Mouse (Mus musculus) fibroblast of lung, adult 2 months (primary cell): ENCODE measurements around the gene Ints11.

ENCODE experiments used
- DNase-seq: peaks from one replicate; pipeline ENCODE4 v3.0.0-alpha.2; 2011; ENCODE audit warnings: low read depth

The Ints11 gene

DNA sequence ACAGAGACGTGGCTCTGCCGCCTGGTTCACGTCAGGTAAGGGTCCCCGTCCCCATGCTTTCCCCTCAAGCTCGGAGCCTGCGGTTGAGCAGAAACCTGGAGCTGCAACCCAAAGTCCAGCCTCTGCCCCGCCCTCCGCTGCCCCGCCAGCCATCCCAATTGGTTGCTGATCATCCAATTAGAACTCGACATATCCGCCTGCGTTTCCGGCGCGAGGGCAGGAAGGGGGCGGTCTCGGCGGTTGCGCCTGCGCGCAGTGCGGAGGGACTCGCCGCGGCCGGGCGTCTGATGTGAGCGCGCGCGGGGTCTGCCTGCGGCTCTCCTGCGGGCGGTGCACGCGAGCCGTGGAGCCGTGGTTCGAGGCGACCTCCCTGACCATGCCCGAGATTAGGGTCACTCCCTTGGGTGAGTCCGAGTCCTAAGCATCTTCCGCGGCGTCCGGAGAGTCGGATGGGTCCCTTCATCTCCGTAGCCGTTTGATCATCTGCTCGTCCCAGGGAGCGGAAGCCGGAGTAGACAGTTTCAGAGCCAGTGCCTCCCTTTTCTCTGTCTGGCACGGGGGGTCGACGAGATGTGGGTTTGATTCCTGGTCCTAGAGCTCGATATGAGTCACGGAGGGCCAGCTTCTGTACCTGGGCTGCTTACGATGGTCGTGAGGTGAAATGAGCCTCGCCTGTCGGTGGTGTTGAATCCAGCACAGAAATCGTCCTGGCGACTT, at the start of gene Ints11, which contains the start of gene Cptp:
Gene Ints11, plus strand, starts transcription at position 230 of the 717 bp plus-strand sequence.
Gene Cptp, minus strand, starts transcription at position 124 of the 717 bp plus-strand sequence.
- DNase-seq = peak; percentile 82

DNA sequence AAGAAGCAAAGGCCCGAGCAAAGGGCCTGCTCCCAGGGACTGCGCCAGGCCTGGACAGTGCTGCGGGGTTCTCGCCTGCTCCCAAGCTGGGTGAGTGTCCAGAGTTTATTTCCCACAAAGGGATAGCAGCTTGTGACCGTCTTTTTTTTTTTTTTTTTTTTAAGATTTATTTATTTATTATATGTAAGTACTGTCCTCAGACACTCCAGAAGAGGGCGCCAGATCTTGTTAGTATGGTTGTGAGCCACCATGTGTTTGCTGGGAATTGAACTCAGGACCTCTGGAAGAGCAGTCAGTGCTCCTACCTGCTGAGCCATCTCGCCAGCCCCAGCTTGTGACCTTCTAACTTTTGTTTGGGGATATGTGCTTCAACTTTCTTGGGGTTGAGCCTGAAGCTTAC, 48.3 kb upstream of the Ints11 start:
- no peak for DNase-seq

DNA sequence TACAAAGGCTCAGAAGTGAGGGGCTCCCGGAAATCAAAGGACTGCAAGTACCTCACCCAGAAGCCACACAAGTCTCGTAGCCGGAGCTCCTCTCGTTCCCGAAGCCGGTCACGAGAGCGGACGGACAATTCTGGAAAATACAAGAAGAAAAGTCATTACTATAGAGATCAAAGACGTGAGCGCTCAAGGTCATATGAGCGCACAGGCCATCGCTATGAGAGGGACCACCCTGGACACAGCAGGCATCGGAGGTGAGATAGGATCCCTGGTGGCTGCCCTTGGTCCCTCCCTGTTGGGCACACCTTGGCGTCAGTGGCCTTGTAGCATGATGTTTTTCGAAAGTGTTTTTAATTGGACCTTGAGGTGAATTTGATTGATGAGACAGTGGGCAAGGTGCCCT, 45.9 kb upstream of the Ints11 start:
- DNase-seq = no peak

DNA sequence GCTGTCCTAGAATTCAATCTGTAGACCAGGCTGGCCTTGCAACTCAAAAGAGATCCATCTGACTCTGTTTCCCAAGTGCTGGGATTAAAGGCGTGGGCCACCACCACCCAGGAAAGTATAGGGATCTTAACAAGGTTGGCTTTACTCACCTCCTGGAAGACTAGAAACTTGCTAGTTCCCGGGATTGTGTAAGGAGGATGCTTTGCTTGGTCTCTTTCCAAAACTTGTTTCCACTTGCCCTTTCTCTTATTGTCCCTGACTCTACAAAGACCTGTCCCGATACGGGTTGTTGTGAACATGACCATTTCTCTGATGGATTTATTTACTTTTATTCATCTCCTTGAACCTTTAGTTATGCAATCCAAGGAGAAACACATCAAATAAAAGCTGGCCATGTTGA, 39.5 kb upstream of the Ints11 start:
- no peak for DNase-seq

DNA sequence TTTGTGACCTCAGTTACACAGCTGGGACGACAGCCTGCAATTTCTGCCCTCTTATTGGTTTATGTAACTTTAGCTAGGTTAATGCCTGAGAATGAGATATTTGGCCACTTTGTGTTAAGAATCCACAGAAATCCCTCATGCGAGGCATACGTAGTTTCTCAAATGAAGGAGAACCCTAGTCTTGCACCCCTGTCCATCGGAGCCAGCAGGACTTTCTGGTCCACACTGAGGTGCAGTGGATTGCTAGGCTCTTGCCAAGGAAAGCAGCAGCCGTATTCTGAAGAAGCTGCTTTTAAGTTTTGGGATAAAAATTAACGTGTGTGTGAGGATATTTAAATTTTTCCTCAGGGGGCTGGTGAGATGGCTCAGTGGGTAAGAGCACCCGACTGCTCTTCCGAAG, 38.8 kb upstream of the Ints11 start:
- no peak for DNase-seq

DNA sequence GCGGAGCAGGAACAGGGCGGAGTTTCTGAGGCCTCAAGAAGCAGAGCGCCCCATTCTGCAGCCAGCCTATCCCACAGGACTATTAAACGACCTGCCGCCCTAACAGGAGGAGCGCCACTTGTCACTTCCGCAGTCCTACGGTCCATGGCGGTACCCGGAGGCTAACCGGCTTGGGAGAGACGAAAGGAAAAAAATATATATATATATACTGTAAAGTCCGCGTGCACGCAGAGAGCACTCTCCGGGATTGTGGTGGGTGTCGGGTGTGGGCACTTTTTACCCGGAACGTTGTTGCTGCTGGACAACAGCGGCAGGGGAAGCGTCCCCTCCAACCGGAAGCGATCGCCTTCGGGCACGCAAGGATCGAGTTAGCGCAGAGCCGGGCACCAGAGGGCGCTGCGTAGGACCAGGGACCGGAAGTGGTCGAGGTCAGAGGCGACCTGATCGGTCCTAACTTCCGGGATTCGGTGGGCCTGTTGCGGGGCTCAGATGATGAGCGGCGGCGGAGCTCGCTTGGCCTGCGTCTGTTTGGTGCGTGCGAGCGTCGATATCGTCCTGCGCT, 38.1 kb upstream of the Ints11 start, which contains the start of gene Aurkaip1:
Gene Aurkaip1, plus strand, starts transcription at position 68 of the 562 bp plus-strand sequence.
- DNase-seq = peak; percentile 86

DNA sequence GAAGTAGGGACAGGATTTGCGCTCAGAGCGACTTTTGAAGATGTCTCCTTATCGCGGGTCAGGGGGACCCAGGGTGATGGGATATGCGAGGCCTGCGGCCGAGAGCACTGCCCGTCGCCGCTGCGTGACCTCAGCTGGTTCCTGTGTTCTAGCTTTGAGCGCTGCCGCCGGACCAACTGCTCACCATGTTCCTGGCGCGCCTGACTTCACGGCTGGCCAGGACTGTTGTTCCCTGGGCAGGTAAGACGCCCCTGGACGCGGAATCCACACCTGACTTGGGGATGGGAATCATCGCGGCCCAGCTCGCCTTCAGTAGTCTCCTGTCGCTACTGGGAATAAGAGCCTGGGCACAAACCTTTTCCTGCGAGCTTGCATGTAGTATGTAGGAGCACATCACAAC, 37.5 kb upstream of the Ints11 start:
- DNase-seq = no peak

DNA sequence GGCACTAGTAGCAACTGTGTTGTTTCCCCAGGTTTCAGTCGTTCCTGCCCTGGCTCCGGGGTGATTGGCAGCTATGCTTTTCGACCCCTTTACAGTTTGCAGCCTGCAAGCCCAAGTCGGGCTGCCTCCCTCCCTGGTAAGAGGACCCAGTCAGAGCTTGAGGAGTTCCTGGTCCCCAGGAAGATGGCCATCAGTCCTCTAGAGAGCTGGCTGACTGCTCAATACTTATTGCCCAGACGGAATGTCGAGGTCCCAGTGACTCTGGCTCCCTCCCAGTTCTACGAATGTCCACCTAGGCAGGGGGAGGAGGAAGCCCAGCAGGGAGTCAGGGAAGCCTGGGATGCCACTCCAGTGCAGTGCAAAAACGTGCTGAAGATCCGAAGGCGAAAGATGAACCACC, 37.0 kb upstream of the Ints11 start:
- DNase-seq = no peak

DNA sequence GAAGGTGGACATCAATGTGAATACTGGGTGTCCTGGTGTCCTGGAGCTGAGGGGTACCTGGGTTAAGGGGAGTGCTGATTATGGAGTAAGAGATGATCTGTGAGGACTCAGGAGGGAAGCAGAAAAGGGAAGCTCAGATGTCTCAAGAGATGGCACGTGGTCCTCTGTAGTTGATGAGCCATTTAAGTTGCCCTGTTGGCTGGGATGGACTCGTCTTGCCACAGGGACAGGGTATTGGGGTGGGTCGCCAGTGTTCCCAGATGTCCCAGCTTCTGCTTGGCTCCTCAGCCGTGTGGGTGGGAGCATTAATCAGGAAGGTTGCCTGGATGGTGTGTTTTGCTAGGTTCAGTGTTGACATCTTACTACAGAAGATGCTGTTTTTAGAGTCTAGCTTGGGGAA, 36.1 kb upstream of the Ints11 start:
- DNase-seq = no peak

DNA sequence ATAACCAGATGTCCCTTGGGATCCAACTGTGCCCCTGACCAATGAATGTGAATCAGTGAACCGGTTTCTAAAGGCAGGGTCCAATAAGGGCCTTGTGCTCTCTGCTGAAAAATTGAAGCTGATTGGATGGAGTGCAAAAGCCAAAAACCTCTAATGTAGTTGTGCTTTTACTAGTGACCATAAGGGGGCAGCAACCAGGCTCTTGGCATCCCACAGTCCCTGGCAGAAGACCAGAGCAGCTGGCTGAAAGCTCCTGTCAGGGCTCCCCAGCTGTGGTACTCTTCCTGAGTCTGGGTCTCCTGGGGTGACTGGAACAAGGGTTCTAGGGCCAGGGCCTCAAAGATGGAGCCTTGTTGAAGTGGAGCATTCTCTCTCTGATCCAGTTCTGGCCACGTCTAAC, 35.5 kb upstream of the Ints11 start:
- peak; percentile 67 for DNase-seq

DNA sequence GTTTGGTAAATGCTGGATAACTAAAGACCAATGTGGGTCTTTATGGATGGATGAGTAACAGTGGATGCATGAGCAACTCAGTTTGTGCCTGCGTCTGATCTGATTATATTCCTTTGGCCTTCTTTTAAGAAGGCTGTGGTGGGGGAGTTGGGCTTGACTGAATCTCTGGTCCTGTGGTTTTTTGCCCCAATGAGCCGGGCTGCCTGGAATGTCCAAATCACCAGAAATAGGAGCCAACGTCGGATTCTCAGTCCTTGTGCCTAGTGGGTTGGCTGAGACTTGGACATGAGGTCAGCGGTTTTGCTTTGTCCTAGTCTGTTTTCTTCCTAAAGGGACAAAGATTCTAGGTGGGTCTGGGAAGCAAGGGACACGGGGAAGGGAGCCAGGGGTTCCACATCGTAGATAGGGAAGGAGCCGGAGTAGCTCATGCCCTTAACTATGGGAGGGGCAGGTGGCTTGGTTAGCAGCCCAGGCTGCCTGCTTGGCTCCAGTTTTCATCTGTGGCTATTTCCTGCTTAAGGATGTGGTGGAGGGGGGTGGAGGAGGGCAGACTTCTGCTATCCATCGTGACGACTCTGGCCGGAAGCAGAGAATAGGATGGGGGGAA, 31.8 kb upstream of the Ints11 start:
- DNase-seq = peak; percentile 89

DNA sequence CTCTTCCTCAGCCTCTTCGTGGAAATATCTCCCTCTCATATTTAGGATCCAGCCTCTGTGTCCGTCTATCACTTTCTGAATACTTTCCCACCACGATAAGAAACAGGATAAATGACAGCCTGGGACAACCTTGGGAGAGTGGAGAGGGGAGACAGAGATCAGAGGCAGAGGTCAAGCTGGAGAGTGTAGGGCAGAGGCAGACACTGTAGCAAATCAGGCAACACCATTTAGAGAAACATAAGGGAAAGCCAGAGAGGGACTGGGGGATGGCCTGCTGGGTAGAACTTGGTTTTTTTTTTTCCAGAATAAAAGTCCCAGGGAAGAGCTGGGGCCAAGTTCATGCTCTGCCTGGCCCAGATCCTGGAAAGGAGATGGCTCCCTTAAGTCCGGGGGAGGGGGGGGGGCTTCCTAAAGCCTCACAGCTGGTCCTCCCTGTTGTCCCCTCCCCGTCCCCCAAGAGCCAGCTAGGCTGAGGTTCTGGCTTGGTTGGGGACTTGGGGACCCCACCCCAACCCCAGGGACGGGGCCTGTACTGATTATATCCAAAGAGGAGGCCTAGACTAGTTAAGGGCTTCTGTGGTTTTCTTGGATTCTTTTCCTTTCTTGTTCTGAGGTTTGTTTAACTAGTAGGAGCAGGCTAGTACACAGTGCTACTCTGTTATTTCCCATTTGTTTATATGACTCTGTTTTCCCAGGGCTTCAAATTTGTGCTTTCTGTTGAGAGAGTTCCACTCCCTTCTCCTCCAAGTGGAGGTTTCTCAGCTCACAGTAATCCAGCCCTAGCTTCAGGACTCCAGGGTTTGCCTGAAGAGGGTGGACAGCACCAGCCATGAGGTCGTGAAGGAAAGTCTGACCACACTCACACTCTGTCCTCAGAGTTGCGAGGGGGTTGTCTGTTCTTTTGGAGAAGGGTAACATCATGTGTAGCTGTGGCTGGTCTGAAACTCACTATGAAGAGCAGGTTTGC, 30.9 kb upstream of the Ints11 start:
- DNase-seq = peak; percentile 66

DNA sequence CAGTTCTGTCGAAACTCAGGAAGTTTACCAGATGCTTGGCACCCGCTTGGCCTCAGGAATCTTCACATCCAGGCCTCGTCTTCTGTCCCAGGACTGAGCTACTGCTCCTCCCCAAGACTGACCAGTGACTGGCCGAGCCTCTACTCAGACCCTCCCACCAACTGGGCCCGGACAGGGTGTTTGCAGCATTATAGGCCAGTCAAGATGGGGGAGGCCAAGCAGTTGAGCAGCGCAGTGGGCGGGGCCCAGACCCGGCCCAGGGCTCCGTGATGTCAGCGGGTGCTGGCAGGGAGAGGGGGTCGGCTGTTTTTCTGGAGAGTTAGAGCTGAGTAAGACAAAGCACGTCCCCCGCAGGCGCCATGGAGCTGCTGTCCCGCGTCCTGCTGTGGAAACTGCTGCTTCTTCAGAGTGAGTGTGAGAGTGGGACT, 29.8 kb upstream of the Ints11 start, which contains the start of gene Mxra8:
Gene Mxra8, plus strand, starts transcription at position 198 of the 428 bp plus-strand sequence.
- peak; percentile 96 for DNase-seq

DNA sequence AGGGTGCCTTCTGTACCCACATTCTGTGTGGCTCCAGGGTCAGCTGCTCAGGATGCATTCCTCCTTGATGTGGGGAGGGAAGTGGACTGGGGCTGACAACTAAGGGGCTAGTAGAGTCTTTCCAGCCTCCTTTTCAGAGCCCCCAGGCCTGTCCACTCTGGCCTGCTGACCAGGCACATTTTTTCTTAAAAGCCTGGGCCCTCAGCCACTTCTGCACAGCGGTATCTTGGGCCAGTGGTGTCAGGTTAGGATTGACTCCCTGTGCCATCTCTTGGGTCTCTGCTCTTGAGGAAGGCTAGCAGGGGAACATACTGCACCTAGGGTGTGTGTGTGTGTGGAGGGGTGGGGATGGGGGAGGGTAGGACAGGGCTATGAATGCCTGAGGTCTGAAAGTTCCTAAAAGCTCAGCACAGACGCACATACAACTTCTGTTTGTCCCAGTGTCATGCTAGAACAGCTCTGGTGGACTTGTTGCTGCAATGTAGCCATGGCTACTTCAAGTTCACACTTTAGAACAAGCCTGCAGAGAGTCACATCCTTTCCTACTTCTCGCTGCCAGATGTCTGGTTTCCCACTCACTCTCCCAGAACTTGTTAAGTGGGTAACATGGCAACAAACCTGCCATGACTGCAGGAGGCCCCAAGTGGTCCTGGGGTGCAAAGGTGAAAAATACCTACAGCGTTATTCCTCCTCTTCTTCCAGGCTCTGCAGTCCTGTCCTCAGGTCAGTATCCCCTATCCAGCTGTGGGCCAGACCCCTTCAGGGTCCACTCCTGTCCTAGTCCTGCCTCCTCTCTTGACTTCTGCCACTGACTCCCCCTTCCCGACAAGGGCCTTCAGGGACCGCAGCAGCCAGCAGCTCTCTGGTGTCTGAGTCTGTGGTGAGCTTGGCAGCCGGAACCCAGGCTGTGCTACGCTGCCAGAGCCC, 29.0 kb upstream of the Ints11 start:
- DNase-seq = no peak

DNA sequence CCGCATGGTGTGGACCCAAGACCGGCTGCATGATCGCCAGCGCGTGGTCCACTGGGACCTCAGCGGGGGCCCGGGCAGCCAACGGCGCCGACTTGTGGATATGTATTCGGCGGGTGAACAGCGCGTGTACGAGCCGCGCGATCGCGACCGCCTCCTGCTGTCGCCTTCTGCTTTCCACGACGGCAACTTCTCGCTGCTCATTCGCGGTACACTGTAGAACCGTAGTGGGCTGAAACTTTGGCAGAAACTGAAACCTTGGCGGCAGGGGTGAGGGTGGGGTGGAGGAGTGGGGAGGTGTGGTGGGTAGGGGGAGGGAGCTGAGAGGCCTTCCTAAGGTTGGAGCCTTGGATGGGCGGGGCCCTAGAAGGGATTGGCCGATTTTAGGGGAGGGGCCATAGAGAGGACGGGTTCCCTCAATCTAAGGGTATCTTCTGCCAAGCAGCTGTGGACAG, 28.3 kb upstream of the Ints11 start:
- peak; percentile 66 for DNase-seq

DNA sequence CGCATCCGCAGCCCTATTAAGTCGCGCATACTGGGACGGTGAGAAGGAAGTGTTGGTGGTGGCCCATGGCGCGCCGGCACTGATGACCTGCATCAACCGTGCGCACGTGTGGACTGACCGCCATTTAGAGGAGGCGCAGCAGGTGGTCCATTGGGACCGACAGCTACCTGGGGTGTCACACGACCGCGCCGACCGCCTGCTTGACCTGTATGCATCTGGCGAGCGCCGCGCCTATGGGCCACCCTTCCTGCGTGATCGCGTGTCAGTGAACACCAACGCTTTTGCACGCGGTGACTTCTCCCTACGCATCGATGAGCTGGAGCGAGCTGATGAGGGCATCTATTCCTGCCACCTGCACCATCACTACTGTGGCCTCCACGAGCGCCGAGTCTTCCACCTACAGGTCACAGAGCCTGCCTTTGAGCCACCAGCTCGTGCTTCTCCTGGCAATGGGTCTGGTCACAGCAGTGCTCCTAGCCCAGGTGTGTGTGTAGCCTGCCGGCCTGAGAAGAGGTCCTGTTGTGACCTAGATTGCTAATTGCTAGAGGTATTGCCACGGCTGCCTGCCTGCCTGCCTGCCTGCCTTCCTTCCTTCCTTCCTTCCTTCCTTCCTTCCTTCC, 27.6 kb upstream of the Ints11 start:
- no peak for DNase-seq

DNA sequence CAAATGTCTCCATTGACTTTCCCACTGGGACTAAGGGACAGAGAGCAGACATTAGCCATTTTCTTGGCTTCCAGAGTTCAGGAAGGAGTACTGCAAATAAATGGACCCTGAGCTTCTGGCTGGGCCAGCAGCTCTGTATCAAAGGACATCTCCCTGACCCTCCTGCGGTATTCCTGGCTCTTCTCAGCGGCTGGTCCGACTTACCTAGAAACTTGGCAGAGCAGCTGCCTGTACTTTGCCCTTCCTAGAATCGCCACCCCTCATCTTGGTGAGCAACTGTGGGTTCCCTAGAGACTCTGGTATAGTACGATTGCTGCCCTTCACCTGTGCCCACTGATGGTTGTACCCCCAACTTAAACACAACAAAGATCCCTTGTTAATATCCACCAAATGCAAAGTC, 26.1 kb upstream of the Ints11 start:
- DNase-seq = no peak

DNA sequence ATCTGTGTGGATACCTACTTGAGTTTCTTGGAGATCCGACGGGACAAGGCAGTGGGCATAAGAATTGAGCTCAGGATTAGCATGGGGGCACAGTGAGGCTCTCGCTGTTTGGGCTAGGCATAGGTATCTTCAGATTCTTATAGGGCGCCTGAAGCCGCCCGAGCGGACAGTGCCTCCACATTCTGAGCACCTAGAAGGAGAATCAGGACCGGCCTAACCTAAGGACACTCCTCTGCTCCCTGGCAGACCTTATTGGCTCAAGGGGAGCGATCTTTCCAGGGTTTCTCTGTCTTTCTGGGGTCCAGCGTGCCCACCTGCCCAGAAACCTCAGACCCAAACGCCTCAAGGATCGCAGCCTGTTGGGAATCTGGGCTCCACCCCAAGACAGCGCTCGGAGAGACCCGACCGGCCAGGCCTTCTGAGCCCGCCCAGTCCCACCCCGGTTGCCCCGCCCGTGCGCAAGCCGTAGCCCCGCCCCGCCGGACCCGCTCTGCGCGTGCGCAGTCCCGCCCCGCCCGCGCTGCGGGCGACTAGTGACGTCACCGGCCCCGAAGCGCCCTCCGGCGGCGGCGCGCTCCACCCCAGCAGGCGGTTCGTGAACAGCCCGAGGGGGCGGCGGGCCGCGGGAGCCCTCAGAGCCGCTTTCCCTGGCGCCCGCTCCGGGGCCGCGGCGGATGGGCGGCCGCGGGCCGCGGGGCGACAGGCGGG, 22.3 kb upstream of the Ints11 start, which contains the start of gene Dvl1:
Gene Dvl1, plus strand, starts transcription at position 532 of the 708 bp plus-strand sequence.
- DNase-seq = peak; percentile 60

DNA sequence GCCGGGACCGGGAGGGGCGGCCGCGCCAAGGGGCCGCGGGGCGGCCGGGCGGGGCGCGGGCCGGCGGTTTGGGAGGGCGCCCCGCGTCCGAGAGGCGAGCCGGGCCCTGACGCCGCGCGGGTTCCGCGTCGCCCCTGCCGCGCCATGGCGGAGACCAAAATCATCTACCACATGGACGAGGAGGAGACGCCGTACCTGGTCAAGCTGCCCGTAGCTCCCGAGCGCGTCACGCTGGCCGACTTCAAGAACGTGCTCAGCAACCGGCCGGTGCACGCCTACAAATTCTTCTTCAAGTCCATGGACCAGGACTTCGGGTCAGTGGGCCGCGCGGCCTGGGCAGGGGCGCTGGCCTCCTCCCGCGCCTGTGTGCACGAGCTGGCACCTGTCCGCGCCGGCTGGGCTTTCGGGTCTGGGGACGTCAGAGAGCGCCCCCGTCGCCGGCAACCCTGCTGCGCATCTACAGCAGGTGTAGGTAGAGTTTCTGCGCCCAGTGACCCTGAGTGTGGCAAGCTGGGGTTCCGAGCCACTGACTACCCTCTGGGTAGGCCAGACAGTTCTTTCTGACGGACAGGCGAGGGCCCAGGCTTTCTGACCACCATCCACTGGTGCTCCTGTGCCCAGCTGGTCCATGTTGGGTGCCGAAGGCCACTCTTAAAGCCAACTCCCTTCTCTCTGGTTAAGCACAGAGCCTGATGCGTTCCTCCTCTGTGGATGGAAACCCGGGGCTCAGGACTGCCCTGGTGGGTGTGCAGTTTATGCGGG, 21.6 kb upstream of the Ints11 start:
- DNase-seq = no peak
